Mouse (Mus musculus) cortical plate, adult 2 months (tissue): ENCODE results near the gene Nek11. TPM values are rescaled to one million over a fixed set of nuclear protein-coding genes. Genes with fewer than 3 reads are reported as not detected.
A peak's percentile ranks its signal among the peaks of the same experiment; 100 is the strongest.

Source experiments
- H3K27ac ChIP-seq: fragments of 200-500 bp; 2 replicates; pipeline ENCODE4 v1.5.1; 2012; ENCODE audit warnings: low read length, control low read depth, inconsistent platforms; ENCODE audit not compliant: insufficient read depth
- H3K4me1 ChIP-seq: fragments of 200-500 bp; 2 replicates; pipeline ENCODE4 v1.6.1; 2011; ENCODE audit warnings: low read length; ENCODE audit not compliant: control insufficient read depth, insufficient read depth
- H3K4me3 ChIP-seq: fragments of 200-500 bp; 2 replicates; pipeline ENCODE4 v1.5.1; 2011; ENCODE audit warnings: mild to moderate bottlenecking, low read length, control low read depth; ENCODE audit not compliant: insufficient read depth
- CTCF ChIP-seq: fragments of 200-500 bp; IDR thresholded peaks from 2 replicates; pipeline ENCODE4 v1.5.1; 2011; ENCODE audit warnings: mild to moderate bottlenecking, control low read depth, low read length; ENCODE audit not compliant: insufficient read depth; ENCODE audit errors: extremely low read depth
- POLR2A ChIP-seq: fragments of 200-500 bp; IDR thresholded peaks from 2 replicates; pipeline ENCODE4 v1.6.1; 2011; ENCODE audit warnings: mild to moderate bottlenecking, low read length, control low read depth; ENCODE audit not compliant: insufficient read depth; ENCODE audit errors: extremely low read depth
- polyA plus RNA-seq: library from polyadenylated mRNA; depleted of rRNA; stranded (reverse); fragments of >200 nt; gene quantifications from 2 replicates; pipeline ENCODE4 v1.2.3, GENCODE M21; 2012

The Nek11 gene
- polyA plus RNA-seq, 1 experiment, result 1.6 TPM

- Histone ChIP-seq H3K4me1 (no peaks in the 10 kb centered on the region), H3K27ac (no peak overlapping the region), H3K4me3 (no peak overlapping the region)
- no peak for TF ChIP-seq CTCF
- TF ChIP-seq POLR2A, result no peak
Measured at GRCm38 (mm10) chr9:105332436-105333016, 62.8 kb downstream of the Nek11 start.

DNA sequence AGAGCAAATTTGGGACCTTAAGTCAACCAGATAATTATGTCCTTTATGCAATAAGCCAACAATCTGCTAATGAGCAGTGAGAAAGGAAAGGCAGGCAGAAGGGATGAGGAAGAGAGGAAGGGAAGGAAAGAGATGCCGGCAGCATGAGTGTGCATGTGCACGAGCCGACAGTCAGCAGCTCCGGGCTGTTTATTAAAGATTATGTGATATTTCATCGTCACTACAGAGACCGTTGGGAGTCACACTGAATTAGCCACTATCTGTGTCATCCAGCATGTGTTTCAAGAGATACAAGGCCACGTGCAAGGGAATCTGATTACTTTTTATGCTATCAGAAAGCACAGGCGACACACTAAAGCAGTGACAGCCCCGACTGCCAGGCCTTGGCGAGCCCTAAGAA lies 73.5 kb downstream of the Nek11 start:
- no peak overlapping the region for H3K4me3 ChIP-seq
- H3K4me1 ChIP-seq, result no peaks in the 10 kb centered on the region
- TF ChIP-seq CTCF, result no peak
- TF ChIP-seq POLR2A, result no peak
- H3K27ac ChIP-seq, result no peak overlapping the region

DNA sequence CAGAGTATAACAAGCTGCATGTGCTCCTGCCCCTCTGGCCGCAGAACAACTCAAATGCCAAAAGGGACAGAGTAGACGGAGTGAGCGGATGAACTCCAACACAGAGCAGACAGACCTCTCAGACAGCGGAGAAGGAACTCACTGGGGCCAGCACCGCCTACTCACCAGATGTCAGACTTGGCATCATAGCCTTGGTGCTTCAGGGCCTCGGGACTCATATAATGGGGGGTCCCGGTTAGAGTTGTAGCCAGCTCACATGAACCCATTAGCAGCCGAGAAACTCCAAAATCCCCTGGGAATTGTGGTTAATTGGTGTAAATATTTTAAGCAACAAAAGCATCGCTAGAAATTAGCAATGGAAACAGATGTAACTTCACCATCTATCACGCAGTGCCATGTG lies 82.1 kb downstream of the Nek11 start:
- H3K4me3 ChIP-seq, result no peak overlapping the region
- TF ChIP-seq CTCF (no peak), POLR2A (no peak)
- H3K4me1 ChIP-seq, result peaks cover 9% of the 10 kb centered on the region
- H3K27ac ChIP-seq, result no peak overlapping the region; the same call in 1 of the 2 replicates

DNA sequence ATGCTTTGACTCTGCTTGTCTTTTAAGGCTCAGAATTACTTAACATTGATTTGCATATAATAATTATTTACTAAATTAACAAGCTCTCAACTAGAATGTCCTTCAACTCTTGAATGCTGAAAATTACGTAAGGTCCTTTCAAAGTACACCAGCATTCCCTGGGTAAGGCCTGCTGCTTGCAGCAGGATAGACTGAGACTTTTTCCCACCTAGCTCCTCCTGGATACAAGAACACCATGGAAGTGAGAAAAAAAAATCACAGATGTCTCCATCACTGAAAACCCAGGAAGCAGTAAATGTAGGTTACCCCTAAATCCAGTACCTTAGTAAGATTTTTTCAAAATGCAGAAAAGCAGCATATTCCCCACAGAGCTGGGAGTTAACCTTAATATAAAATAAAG lies 82.6 kb downstream of the Nek11 start:
- TF ChIP-seq CTCF (no peak), POLR2A (no peak)
- Histone ChIP-seq H3K27ac (0 out of 2 replicates have a peak overlapping the region, but pooled peaks have one; percentile 29), H3K4me1 (peaks cover 10% of the 10 kb centered on the region), H3K4me3 (no peak overlapping the region)

GRCm38 (mm10) chr9:105309553-105310281 lies 85.6 kb downstream of the Nek11 start:
- Histone ChIP-seq H3K27ac (no peak overlapping the region; the same call in 1 of the 2 replicates), H3K4me1 (peaks cover 11% of the 10 kb centered on the region), H3K4me3 (no peak overlapping the region)
- TF ChIP-seq CTCF (no peak), POLR2A (no peak)

GRCm38 (mm10) chr9:105306042-105306441 lies 89.3 kb downstream of the Nek11 start:
- no peak overlapping the region for H3K4me3 ChIP-seq
- no peak for TF ChIP-seq POLR2A
- no peak for TF ChIP-seq CTCF
- no peak overlapping the region for H3K27ac ChIP-seq
- peaks cover 11% of the 10 kb centered on the region for H3K4me1 ChIP-seq

- Histone ChIP-seq H3K4me1 (peaks cover 3% of the 10 kb centered on the region), H3K4me3 (no peak overlapping the region), H3K27ac (no peak overlapping the region)
- TF ChIP-seq CTCF (no peak), POLR2A (no peak)
Measured at GRCm38 (mm10) chr9:105302230-105302629, 93.1 kb downstream of the Nek11 start.

GRCm38 (mm10) chr9:105301396-105301795 lies 93.9 kb downstream of the Nek11 start:
- no peak overlapping the region for H3K27ac ChIP-seq
- TF ChIP-seq CTCF (no peak), POLR2A (no peak)
- H3K4me3 ChIP-seq, result no peak overlapping the region
- no peaks in the 10 kb centered on the region; the same call in 1 of the 2 replicates for H3K4me1 ChIP-seq

DNA sequence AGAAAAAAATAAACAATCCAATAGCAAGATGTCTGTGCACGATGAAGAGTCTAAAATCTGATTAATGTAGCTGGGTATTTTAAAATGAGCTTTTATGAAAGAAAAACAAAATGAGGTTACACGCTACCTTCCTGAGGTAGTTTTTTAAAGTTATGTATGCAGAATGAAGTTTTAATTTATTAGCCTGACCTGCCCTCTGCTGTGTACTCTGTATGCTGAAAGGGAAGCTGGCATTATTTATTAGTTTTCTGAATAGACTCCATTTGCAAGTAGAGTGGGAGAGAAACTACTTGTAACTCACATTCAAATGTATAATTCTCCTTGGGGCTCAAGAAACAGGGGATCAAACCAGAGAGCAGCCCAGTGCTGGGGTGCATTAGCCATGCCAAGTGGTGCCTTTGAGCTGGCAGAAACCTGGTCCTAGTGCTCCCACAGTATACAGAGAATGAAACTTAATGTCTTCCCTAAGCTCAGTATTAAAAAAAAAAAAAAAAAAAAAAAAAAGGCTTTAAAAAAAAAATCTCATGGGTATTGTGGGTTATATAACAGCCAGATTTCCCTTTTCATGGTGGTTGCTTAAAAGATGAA lies 94.5 kb downstream of the Nek11 start:
- Histone ChIP-seq H3K27ac (no peak overlapping the region), H3K4me1 (no peaks in the 10 kb centered on the region), H3K4me3 (no peak overlapping the region)
- TF ChIP-seq CTCF (no peak), POLR2A (no peak)
